Mouse (Mus musculus): ENCODE results near the gene Slc22a20.
A peak's percentile ranks its signal among the peaks of the same experiment; 100 is the strongest.

Gene Slc22a20

GRCm38 (mm10) chr19:5922963-5923362, 63.0 kb downstream of the Slc22a20 start:
- DNase-seq = no peak

DNA sequence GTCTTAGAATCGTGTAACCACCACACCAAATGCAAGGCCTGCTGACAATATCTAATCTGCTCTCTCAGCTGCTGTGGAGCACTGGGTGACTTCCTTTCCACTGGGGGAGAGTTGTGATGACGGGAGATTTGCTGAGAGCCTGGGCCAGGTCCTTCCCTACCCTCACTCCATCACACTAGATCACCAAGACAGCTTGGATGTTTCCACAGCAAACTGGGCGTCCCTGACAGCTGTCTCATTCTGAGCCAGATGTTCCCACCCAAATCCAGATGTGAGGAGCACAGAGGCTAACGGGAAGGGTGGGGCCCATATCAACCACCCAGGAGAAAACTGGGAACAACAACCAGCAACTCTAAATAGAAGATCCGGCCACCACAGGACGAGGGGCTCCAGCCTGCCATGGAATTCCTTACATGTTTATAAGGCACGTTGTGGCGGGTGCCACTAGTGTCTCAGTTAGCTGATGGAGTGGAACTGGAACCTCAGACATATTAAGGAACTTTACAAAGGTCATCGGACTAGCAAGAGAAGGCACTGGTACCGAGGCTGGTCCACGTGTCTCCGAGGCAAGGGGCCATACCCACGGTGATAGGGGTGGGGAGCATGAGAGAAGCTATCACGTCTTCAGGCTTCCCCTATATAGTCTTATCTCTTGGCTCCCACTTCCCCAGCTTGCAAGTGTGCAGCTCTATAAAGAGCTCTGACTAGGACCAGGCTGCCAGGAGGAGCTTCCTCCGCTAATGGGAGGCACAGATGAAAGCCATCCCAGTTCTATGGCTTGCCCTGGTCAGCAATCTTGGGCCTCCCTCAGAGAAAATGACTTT, 63.6 kb downstream of the Slc22a20 start:
- DNase-seq = peak; percentile 78

DNA sequence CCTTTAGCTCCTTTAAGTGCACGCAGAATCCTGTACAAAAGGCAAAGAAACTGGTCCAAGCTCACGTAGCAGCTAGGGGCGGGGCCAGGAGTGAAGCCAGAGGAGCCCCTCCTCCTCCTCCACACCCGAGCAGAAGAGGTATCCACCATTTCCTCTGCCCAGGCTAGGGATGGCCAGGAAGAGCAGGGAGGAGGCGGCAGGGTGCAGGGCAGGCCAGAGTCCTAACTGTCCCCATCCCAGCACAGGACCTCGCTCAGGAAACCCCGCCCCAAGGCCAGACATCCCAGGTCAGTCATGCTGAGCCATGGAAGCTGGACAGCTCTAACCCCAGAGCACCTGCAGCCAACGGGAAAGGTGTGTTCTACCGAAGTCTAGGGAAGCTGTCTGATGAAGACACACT, 64.2 kb downstream of the Slc22a20 start:
- peak; percentile 77 for DNase-seq

All from liver (tissue).